Mouse (Mus musculus) megakaryocyte, adult 5-6 weeks (primary cell): ENCODE results near the gene Igf1r. TPM values are rescaled to one million over a fixed set of nuclear protein-coding genes. Genes with fewer than 3 reads are reported as not detected.

Experiments used
- ATAC-seq: 2 replicates; pipeline ENCODE4 v1.8.0; 2016; ENCODE audit warnings: mild to moderate bottlenecking, inconsistent platforms; ENCODE audit not compliant: poor library complexity, severe bottlenecking
- total RNA-seq, 2 experiments: library from RNA; stranded (forward) in 1 of 2; stranded (reverse) in 1 of 2; fragments of 153-499, 151-499 nt in 1 of 2; fragments of 221-1000, 200-1000 nt in 1 of 2; gene quantifications; 2 replicates each; pipeline versions ENCODE4 v1.2.3 to v1.2.4; 2015 to 2017

The Igf1r gene
- total RNA-seq, 2 experiments from 2014 or later: 12.9 to 18.2 TPM

DNA sequence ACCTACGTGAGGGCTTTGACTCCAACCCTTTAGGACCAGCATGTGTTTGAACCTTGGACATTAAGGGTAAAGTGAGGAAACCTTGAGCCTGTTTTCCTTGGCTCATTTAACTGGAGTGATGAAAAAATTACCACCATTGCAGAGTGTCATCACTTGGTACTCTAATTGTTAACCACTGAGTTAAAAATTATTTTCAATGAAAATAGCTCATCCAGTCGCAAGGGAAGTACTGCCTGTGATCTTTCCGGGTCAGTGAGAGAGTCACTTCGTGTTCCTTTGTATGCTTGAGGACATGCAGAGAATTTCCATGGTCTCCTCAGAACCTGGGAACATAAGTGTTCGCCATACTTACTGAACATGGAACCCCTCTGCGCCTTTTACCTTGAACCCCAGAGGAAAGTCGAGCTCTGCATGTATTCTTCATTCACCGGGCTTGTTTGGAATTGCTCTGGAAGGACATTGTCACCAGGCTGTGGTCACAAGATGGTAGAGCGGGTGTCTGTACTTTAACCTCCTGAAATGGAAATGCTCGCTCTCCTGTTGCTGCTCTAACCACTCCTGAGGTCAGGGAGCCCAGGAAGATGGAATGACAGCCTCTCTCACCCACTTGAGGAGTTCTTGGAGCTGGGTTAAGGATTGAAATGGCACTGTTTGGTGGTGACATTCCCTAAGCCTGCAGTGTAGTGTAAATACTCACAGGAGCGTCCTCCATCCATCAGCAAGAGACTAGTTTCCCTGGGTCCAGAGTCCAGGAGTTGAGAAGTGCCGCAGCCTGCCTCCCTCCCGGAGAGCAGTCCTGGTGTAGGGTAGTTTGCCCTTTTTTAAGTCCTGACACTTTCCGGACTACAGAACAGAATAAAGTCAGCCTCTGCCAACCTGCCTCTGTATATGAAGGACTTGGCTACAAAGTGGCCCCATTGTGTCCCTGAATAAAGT, 120.2 kb downstream of the Igf1r start:
- ATAC-seq: no peak

DNA sequence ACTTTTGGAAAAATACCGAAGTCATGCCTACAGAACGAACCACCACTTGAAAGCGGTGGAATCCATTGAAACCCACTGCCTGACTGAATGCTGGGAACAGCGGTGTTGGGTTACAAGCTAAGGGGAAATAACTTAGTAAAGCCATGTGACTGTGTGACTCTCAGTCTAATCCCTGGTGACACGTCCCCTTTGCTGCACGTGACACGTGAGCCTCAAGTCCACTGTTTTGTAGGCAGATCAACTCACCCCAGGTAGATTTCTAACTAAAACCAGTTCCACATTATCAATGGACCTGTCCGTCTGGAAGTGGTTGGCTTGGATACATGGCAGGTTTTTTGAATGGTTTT, 120.8 kb downstream of the Igf1r start:
- no peak for ATAC-seq

GRCm38 (mm10) chr7:68074748-68075147, 122.1 kb downstream of the Igf1r start:
- ATAC-seq: no peak

DNA sequence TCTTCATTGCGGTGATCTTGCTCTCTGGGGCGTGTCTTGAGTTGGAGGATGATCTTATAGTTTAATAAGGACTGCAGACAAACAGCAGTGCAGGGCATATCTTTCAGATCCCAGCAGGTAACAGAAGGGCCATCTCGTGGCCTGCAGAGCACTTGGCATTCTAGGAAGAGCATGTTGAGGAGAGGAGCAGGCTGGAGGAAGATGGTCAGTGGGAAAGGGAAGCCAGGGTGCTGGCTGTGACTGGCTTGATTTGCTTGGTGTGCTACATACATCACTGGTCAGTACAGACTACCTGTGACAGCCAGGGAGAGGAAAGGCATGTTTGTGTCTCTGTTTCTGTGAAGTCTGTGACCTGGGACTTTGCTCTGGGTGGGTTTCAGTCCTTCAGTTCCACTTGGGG, 122.8 kb downstream of the Igf1r start:
- no peak for ATAC-seq

GRCm38 (mm10) chr7:68080122-68080845, 127.7 kb downstream of the Igf1r start:
- ATAC-seq: no peak

DNA sequence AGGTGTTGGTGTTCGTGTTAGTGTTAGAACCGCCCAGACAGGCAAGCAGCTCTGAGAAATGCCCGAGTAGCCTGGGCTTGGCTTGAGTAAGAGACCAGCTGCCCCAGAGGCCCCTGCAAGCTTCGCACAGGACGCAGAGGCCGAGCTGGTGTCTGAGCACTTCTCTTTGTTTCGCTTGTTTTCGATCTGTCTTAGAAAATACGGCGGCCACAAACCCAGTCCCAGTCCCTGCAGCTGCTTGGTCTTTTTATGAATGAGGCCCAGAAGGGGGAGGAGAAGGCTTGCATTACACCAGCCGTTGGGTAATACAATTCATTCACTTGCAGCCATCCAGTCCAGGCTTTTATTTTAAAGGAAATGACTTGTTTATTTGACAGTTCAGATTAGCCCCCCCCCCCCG, 132.7 kb downstream of the Igf1r start:
- peak; percentile 58 for ATAC-seq

- no peak for ATAC-seq
Measured at GRCm38 (mm10) chr7:68085870-68086341, 133.3 kb downstream of the Igf1r start.

GRCm38 (mm10) chr7:68087496-68087895, 134.9 kb downstream of the Igf1r start:
- peak; percentile 74 for ATAC-seq

- no peak for ATAC-seq
Measured at GRCm38 (mm10) chr7:68088825-68089224, 136.2 kb downstream of the Igf1r start.

DNA sequence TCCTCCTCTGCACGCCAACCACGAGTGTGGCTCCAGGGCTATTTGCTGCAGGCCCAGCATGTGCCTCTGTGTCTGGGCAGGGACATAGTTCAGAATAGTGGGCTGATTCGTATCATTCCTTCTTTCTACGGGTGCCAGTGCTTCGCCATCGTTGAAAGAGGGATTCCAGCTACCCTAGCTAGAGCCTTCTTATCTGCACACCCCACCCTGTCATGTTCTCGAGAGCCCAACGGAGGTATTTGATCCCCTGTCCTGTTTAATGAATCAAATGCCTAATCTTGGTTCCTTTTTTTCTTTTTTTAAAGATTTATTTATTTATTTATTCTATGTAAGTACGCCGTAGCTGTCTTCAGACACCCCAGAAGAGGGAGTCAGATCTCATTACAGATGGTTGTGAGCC, 137.1 kb downstream of the Igf1r start:
- no peak for ATAC-seq

- no peak for ATAC-seq
Measured at GRCm38 (mm10) chr7:68090576-68090975, 137.9 kb downstream of the Igf1r start.

- ATAC-seq: no peak
Measured at GRCm38 (mm10) chr7:68092304-68092978, 139.8 kb downstream of the Igf1r start.

GRCm38 (mm10) chr7:68093817-68094216, 141.2 kb downstream of the Igf1r start:
- ATAC-seq: peak; percentile 77

GRCm38 (mm10) chr7:68095574-68095973, 142.9 kb downstream of the Igf1r start:
- ATAC-seq: no peak

DNA sequence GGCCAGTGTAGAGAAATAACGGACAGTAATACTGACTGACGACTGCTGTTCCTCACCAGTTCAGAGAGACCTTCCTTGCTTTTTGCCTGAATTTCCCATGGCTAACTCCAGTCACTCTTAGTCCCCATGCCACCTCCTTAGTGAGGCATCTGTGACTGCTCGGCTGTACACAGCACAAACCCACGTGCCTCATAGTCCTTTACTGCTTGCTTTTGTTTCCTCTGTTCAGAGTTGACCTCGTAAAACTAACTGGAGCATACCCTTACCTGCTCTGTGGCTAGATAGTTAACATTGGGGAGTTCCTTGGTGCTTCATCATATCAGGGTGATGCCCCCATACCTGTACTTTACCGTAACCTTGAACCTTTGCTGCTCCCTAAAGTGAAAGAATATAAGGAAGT, 143.8 kb downstream of the Igf1r start:
- ATAC-seq: peak; percentile 18; the same call in 1 of the 2 replicates

DNA sequence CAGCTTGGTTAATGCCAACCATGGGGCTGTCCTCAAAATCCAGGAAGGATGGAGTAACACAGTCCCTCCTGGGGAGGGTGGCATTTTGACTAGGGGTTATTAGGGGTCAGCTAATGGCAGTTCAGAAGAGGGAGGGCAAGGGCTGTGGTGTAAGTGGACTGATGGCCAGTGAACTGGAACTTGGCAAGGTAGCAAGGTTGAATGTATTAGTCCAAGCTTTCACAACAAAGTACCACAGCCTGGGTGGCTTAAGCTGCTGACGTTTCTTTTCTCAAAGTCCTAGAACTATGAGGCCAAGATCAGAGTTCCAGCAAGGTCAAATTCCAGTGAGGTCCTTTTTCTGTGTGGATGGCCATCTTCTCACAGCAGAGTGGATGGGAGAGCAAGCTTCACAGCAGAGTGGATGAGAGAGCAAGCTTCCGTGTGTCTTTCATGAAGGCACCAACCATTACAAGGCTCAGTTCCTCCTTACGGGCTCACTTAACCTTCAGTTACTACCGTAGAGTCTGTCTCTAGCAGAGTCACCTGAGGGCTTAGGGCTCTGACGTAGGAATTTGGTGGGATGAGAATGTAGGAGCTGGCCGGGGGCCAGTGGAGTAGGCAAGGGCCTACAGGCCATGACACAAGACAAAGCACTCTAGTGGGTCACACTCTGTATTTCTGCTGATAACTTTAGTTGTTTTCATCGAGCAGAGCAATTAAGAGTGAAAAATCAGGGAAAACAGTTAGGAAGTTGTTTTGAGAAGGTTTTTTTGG, 144.6 kb downstream of the Igf1r start:
- no peak for ATAC-seq

GRCm38 (mm10) chr7:68098098-68098497, 145.5 kb downstream of the Igf1r start:
- no peak for ATAC-seq

DNA sequence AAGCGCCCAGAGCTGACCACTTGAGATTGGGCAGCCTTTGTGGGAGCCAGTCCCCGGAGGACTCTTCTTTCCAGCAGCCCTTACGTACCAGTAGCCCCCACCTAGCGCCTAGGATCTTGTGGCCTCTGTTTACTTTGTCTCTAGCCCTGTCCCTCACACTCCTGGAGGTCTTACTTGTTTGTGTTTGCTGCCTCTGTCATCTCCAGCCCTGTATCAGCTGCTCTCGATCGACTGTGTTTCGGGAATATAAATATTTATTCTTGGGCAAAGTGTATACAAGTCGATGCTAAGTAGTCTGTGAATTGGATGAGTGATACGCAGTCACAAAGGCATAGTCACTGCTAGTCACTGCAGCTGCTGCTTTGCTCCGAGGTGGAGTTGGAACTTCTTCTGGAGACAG, 147.8 kb downstream of the Igf1r start:
- ATAC-seq: no peak

DNA sequence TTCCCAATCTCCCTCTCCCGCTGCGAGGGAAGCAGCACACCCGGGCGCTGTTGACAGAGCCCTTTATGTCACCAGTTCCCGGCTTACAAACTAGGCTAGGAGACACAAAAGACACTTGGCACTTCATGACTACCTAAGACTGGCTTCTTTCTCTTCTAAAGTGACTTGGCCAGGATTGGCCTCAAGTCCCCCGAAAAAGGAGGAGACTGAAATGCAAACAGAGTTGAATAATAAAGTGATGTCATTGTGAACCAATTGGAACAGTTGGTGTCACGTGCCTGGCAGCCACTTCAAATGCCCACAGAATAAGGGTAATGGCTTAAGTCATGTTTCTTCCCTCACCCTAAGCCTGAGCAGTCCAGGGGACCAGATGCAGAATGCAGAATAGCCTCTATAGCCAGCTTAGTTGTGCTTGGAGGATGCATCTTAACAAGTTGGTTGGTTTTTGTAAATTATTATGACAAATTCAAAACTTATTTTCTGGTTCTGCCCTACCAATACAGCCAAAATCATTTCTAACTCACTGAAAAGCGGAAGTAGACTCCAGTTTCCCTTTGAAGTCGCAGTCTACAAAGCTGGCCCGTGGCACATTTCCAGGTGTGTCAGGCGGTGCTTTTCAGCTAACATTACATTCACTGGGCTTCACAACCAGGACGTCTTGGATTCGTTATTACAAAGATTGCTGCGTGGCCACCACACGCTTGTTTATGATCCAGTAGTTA, 150.0 kb downstream of the Igf1r start:
- ATAC-seq: peak; percentile 74

- ATAC-seq: no peak
Measured at GRCm38 (mm10) chr7:68103178-68103530, 150.5 kb downstream of the Igf1r start.
